Mouse (Mus musculus) liver, embryonic 16.5 days (tissue): Measurements from ENCODE around the gene Masp1. TPM values are rescaled to one million over a fixed set of nuclear protein-coding genes. Genes with fewer than 3 reads are reported as not detected.

ENCODE experiments used
- ATAC-seq: fragments of 200-750 bp; cut with Nextera tagmentation; 2 replicates; pipeline ENCODE4 v1.8.0; 2017; ENCODE audit warnings: low read depth, mild to moderate bottlenecking, moderate number of reproducible peaks, moderate library complexity
- H3K27ac ChIP-seq: fragments of 300-500 bp; sonication (generic); 2 replicates; pipeline ENCODE4 v1.5.1; 2014; ENCODE audit warnings: mild to moderate bottlenecking, low read length
- H3K27me3 ChIP-seq: fragments of 300-500 bp; sonication (generic); 2 replicates; pipeline ENCODE4 v1.6.1; 2014; ENCODE audit warnings: low read depth, low read length, mixed read lengths; ENCODE audit not compliant: control insufficient read depth, insufficient read depth
- H3K36me3 ChIP-seq: fragments of 300-500 bp; sonication (generic); 2 replicates; pipeline ENCODE4 v1.6.1; 2014; ENCODE audit warnings: mild to moderate bottlenecking; ENCODE audit not compliant: control insufficient read depth, insufficient read depth
- H3K4me1 ChIP-seq: fragments of 300-500 bp; sonication (generic); 2 replicates; pipeline ENCODE4 v1.6.1; 2014; ENCODE audit warnings: low read depth, low read length, mixed read lengths; ENCODE audit not compliant: control insufficient read depth
- H3K4me2 ChIP-seq: fragments of 300-500 bp; sonication (generic); 2 replicates; pipeline ENCODE4 v1.6.1; 2014; ENCODE audit warnings: low read depth, low read length, mixed read lengths
- H3K4me3 ChIP-seq: fragments of 300-500 bp; sonication (generic); 2 replicates; pipeline ENCODE4 v1.5.1; 2014; ENCODE audit warnings: low read depth, mild to moderate bottlenecking, low read length
- H3K9ac ChIP-seq: fragments of 300-500 bp; sonication (generic); 2 replicates; pipeline ENCODE4 v1.6.1; 2014; ENCODE audit warnings: low read depth, low read length
- H3K9me3 ChIP-seq: fragments of 300-500 bp; sonication (generic); replicated peaks from 2 replicates; pipeline ENCODE4 v1.6.1; 2016; ENCODE audit warnings: low read length; ENCODE audit not compliant: control insufficient read depth
- WGBS: fragments of 180-500 bp; shearing (Covaris S2); extraction: QIAGEN DNeasy Blood & Tissue Kit; methylation state at CpG from one replicate; pipeline ENCODE4 v1.1.7; 2014; ENCODE audit not compliant: insufficient replicate concordance; 5-methylcytosine and 5-hydroxymethylcytosine counted together
- polyA plus RNA-seq: library from polyadenylated mRNA; unstranded; fragments of >200 nt; fragmentation: Nextera tagmentation; extraction: Ambion mirVana; gene quantifications from 2 replicates; pipeline ENCODE4 v1.2.1, GENCODE M21; 2015

The Masp1 gene
- polyA plus RNA-seq, 1 experiment from 2014 or later: 30.8 TPM

DNA sequence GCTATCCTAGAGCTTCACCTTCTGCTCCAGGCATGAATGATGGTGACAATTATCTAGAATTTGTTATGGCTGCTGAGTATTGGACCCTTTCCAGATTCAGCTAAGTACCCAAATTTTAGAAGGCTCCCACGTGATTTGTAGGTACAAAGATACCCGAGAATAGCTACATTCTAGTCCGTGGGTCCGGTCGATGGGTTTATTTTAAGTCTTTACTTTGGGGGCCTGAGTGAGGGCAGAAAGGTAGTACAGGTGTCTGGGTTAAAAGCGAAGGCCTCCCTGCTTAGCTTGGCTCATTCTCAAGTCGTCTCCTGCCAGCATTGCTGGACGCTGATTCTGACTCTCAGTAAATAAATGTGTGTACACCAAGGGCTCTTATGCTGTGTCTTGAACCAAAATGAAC, 90.6 kb downstream of the Masp1 start:
- Histone ChIP-seq H3K4me1 (no peaks in the 10 kb centered on the region), H3K27me3 (no peaks in the 10 kb centered on the region), H3K27ac (no peak overlapping the region), H3K9ac (no peak overlapping the region), H3K4me3 (no peak overlapping the region), H3K9me3 (no peaks in the 10 kb centered on the region), H3K4me2 (no peak overlapping the region), H3K36me3 (no peaks in the 10 kb centered on the region)
- 69% methylated on average over 8 of the region's 8 CpGs for WGBS
- ATAC-seq: no peak

DNA sequence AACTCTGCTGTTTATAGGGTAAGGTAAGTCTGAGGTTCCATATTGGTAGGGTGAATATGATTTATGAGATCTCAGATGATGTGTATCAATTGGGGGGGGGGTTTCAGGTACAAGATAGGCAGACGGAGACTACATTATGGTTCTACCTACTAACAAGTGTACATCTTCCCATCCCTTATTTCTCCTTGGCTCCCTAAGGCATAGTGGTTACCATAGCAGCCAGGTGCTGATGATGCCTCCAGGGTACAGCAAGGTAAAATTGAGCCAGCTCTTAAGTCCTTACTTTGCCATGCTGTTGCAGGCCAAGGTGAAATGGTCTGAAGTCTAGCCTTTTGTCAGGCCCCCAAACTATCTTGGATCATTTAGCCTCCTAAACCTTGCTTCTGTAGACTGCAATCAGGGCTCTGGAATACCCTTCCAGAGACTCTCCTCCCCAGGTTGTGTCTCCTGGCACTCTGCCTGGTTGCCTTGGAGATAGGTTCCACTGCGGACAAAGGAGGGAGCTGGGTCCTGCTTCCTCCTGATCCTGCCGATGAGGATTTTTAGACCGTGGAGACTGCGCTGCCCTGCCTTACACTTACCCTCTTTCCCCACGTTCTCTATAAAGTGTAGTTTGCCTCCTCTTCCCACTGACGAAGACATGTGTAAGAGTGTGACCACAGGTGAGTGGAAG, 91.8 kb downstream of the Masp1 start, which contains the start of gene Rtp1:
Rtp1 (plus strand) TSS at position 487 of the 673 bp plus-strand sequence.
- Histone ChIP-seq H3K4me1 (no peaks in the 10 kb centered on the region), H3K9ac (no peak within 1 kb of the TSS), H3K4me3 (no peak within 1 kb of the TSS), H3K27me3 (no peaks in the 10 kb centered on the region), H3K4me2 (no peak within 1 kb of the TSS), H3K36me3 (no peaks in the 10 kb centered on the region), H3K9me3 (no peaks in the 10 kb centered on the region), H3K27ac (no peak within 1 kb of the TSS)
- no peak for ATAC-seq
- WGBS: 61% methylated on average over 7 of the region's 7 CpGs

- Histone ChIP-seq H3K9ac (no peak overlapping the region), H3K4me1 (no peaks in the 10 kb centered on the region), H3K36me3 (no peaks in the 10 kb centered on the region), H3K27ac (no peak overlapping the region), H3K4me3 (no peak overlapping the region), H3K27me3 (no peaks in the 10 kb centered on the region), H3K4me2 (no peak overlapping the region), H3K9me3 (no peaks in the 10 kb centered on the region)
- 56% methylated on average over 1 of the region's 1 CpGs for WGBS
- ATAC-seq: no peak
These were observed 92.9 kb downstream of the Masp1 start for GRCm38 (mm10) chr16:23427701-23428100.

GRCm38 (mm10) chr16:23423825-23424224, 96.8 kb downstream of the Masp1 start:
- Histone ChIP-seq H3K4me3 (no peak overlapping the region), H3K9me3 (no peaks in the 10 kb centered on the region), H3K9ac (no peak overlapping the region), H3K27me3 (no peaks in the 10 kb centered on the region), H3K4me2 (no peak overlapping the region), H3K27ac (no peak overlapping the region), H3K36me3 (no peaks in the 10 kb centered on the region), H3K4me1 (no peaks in the 10 kb centered on the region; the same call in 1 of the 2 replicates)
- WGBS: 56% methylated on average over 5 of the region's 5 CpGs
- ATAC-seq: no peak

- no peaks in the 10 kb centered on the region for H3K36me3 ChIP-seq
- H3K27ac ChIP-seq: no peak overlapping the region
- WGBS: 58% methylated on average over 8 of the region's 8 CpGs
- H3K4me3 ChIP-seq: no peak overlapping the region
- no peaks in the 10 kb centered on the region; the same call in 1 of the 2 replicates for H3K4me1 ChIP-seq
- ATAC-seq: no peak
- H3K9me3 ChIP-seq: no peaks in the 10 kb centered on the region
- no peaks in the 10 kb centered on the region for H3K27me3 ChIP-seq
- no peak overlapping the region for H3K9ac ChIP-seq
- no peak overlapping the region for H3K4me2 ChIP-seq
These were observed 101.0 kb downstream of the Masp1 start for GRCm38 (mm10) chr16:23419565-23420085.

DNA sequence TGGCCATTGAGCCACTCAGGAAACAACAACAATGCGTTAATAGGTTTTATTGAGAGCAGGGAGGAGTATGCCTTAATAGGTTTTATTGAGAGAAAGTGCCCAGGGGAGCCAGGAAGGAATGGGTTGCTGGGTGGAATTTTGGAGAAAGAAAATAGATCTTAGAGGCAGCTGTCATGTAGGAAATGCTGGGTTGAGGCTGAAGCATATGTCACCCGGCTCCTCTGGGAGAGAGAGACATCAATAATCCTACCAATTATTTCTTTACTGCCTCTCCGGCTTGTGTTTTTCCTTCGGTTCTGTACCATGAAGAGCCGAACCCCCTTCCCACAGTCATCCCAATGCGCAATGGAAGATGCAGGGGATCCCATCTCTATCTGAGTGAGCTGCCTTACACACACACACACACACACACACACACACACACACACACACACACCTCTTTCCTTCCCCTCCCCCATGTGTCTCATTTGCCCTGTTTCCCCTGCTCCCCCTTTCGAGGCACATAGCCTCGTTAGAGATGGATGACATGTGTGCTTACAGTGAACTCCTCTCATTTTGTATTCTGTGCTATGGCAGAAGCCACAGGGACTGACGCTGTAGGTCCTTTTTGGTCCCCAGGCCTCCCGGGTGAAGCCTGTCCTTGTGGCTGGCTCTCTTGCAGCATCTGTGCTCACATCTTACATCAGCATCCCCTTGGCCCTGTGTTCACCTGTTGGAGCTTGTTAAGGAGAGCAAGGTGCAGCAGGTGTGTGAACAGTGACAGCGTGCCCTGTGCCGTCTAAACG, 103.0 kb downstream of the Masp1 start:
- Histone ChIP-seq H3K9ac (no peak overlapping the region), H3K27me3 (no peaks in the 10 kb centered on the region), H3K36me3 (no peaks in the 10 kb centered on the region), H3K27ac (no peak overlapping the region), H3K4me2 (no peak overlapping the region), H3K4me3 (no peak overlapping the region), H3K9me3 (no peaks in the 10 kb centered on the region), H3K4me1 (no peaks in the 10 kb centered on the region; the same call in 1 of the 2 replicates)
- 66% methylated on average over 13 of the region's 13 CpGs for WGBS
- ATAC-seq: no peak

DNA sequence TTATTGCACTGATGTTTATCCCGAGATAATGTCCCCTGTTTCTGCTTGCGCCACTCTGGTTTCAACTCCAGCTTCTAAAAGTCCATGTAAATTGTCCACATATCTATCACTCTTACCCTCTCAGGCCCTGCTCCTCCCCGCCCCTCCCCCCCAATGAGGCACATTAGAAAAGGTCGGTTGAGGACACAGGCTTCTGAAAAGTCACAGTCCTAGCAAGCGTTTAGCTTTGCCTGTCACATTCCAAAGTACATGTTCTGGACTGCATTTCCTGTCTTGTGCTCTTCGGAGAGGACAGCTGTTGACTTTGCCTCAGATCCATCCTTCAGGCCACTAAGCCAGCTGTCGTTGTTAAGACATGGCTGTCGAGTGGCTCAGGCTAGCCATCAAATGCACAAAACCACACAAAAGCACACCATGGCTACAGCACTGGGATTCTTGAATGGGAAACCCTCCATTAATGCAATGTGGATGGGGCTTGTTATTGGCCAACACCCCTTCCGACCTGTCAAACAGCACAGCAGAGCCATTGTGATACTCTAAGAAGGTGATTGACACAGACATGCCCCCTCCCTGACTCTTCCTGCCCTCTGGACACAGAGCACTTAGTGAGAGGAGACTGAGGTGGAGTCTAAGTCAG, 103.8 kb downstream of the Masp1 start:
- WGBS: 38% methylated on average over 9 of the region's 9 CpGs
- peak; percentile 35; the same call in 1 of the 2 replicates for ATAC-seq
- Histone ChIP-seq H3K9me3 (no peaks in the 10 kb centered on the region), H3K27ac (no peak overlapping the region), H3K4me3 (no peak overlapping the region), H3K4me1 (no peaks in the 10 kb centered on the region; the same call in 1 of the 2 replicates), H3K4me2 (no peak overlapping the region), H3K27me3 (no peaks in the 10 kb centered on the region), H3K9ac (no peak overlapping the region), H3K36me3 (no peaks in the 10 kb centered on the region)

DNA sequence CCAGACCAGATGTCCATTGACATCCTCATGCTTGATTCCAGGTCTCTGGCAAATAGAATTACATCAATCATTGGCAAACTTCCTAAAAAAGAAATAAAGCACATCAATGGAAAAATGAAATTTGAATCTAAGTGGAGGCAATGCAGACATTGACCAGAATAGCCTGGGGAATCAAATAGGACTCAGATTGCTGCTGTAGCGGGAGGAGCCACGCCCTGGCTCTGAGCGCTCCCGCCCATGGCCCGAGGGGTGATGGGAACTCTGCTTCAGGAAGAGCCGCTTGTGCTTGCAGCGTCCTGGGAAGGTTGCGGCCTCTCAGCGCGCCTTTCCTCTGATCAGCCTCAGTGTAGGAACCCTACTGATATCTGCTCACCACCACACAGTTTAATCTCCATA, 104.4 kb downstream of the Masp1 start:
- WGBS: 29% methylated on average over 10 of the region's 10 CpGs
- no peak overlapping the region for H3K4me2 ChIP-seq
- no peaks in the 10 kb centered on the region for H3K9me3 ChIP-seq
- peak; percentile 13; the same call in 1 of the 2 replicates for ATAC-seq
- H3K27me3 ChIP-seq: no peaks in the 10 kb centered on the region
- no peak overlapping the region for H3K4me3 ChIP-seq
- H3K9ac ChIP-seq: no peak overlapping the region
- no peaks in the 10 kb centered on the region for H3K36me3 ChIP-seq
- no peaks in the 10 kb centered on the region; the same call in 1 of the 2 replicates for H3K4me1 ChIP-seq
- H3K27ac ChIP-seq: no peak overlapping the region
